Mouse (Mus musculus) heart, embryonic 12.5 days (tissue): ENCODE measurements around the gene Shmt1. TPM values are rescaled to one million over a fixed set of nuclear protein-coding genes. Genes with fewer than 3 reads are reported as not detected.

Source experiments
- ATAC-seq: fragments of 200-750 bp; cut with Nextera tagmentation; 2 replicates; pipeline ENCODE4 v1.8.0; 2017; ENCODE audit warnings: moderate TSS enrichment, moderate library complexity; ENCODE audit not compliant: insufficient number of reproducible peaks, low FRiP score
- H3K27ac ChIP-seq: fragments of 300-500 bp; sonication (generic); 2 replicates; pipeline ENCODE4 v1.5.1; 2016; ENCODE audit warnings: mild to moderate bottlenecking, moderate library complexity; ENCODE audit not compliant: poor library complexity, severe bottlenecking
- H3K27me3 ChIP-seq: fragments of 300-500 bp; sonication (generic); replicated peaks from 2 replicates; pipeline ENCODE4 v1.6.1; 2016; ENCODE audit warnings: mild to moderate bottlenecking, moderate library complexity
- H3K36me3 ChIP-seq: fragments of 300-500 bp; sonication (generic); 2 replicates; pipeline ENCODE4 v1.6.1; 2016; ENCODE audit warnings: mild to moderate bottlenecking, moderate library complexity
- H3K4me1 ChIP-seq: fragments of 300-500 bp; sonication (generic); replicated peaks from 2 replicates; pipeline ENCODE4 v1.6.1; 2016; ENCODE audit warnings: mild to moderate bottlenecking
- H3K4me2 ChIP-seq: fragments of 300-500 bp; sonication (generic); 2 replicates; pipeline ENCODE4 v1.6.1; 2016; ENCODE audit warnings: mild to moderate bottlenecking, moderate library complexity
- H3K4me3 ChIP-seq: fragments of 300-500 bp; sonication (generic); 2 replicates; pipeline ENCODE4 v1.5.1; 2016; ENCODE audit warnings: mild to moderate bottlenecking
- H3K9ac ChIP-seq: fragments of 300-500 bp; sonication (generic); 2 replicates; pipeline ENCODE4 v1.6.1; 2016; ENCODE audit warnings: mild to moderate bottlenecking, moderate library complexity
- H3K9me3 ChIP-seq: fragments of 300-500 bp; sonication (generic); replicated peaks from 2 replicates; pipeline ENCODE4 v1.6.1; 2016; ENCODE audit warnings: mild to moderate bottlenecking, moderate library complexity
- WGBS: fragments of 180-500 bp; shearing (Covaris S2); methylation state at CpG from one replicate; pipeline ENCODE4 v1.1.7; 2016; 5-methylcytosine and 5-hydroxymethylcytosine counted together
- polyA plus RNA-seq: library from polyadenylated mRNA; unstranded; fragments of >200 nt; fragmentation: Nextera tagmentation; extraction: Ambion mirVana; gene quantifications from 2 replicates; pipeline ENCODE4 v1.2.1, GENCODE M21; 2016

Gene Shmt1
- polyA plus RNA-seq, 1 experiment from 2014 or later = 34.5 TPM

DNA sequence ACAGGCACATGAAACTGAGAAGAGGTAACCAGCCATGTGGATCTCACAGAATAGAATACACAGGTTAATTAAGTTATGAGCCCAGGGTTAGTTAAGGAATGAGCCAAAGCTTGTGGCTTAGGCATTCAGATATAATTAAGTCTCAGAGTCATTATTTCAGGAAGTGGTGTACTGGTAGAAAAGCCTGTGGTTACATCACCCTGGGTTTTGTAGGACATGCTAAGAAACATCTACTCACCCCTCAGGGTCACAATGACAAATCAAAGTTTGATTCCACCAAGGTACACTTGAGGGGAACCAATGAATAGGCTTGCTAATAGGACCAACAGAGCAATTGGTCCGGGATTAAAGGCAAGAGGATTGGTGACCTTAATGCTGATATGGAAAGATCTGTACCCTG lies 15.2 kb upstream of the Shmt1 start:
- no peaks in the 10 kb centered on the region for H3K36me3 ChIP-seq
- ATAC-seq = no peak
- no peak overlapping the region for H3K4me3 ChIP-seq
- no peak overlapping the region for H3K4me2 ChIP-seq
- no peak overlapping the region for H3K27ac ChIP-seq
- no peaks in the 10 kb centered on the region for H3K9me3 ChIP-seq
- H3K4me1 ChIP-seq = peaks cover 5% of the 10 kb centered on the region
- H3K9ac ChIP-seq = no peak overlapping the region
- no peaks in the 10 kb centered on the region for H3K27me3 ChIP-seq
- 64% methylated on average over 1 of the region's 1 CpGs for WGBS

DNA sequence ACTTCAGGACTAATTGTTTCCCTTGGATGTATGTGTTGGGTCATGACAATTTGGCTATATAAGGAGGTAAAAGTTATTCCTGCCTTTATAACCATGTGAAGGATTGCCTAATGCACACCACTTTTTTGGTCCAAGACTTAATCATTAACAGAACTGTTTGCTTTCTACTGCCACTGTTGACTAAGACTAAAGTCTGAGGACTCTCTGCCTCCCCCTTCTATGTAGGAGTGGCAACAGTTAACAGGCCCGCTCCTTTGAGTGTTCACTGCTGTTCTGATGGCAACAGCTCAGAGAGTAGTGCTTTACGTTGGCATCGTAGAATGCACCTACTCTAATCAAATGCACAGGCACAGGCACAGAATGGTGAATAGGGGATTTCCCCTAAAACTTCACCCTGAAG lies 13.7 kb upstream of the Shmt1 start:
- H3K27me3 ChIP-seq = no peaks in the 10 kb centered on the region
- 75% methylated on average over 3 of the region's 3 CpGs for WGBS
- no peaks in the 10 kb centered on the region for H3K36me3 ChIP-seq
- H3K4me2 ChIP-seq = no peak overlapping the region
- no peaks in the 10 kb centered on the region for H3K4me1 ChIP-seq
- H3K27ac ChIP-seq = no peak overlapping the region
- H3K9ac ChIP-seq = no peak overlapping the region
- no peak for ATAC-seq
- H3K4me3 ChIP-seq = no peak overlapping the region
- H3K9me3 ChIP-seq = no peaks in the 10 kb centered on the region

DNA sequence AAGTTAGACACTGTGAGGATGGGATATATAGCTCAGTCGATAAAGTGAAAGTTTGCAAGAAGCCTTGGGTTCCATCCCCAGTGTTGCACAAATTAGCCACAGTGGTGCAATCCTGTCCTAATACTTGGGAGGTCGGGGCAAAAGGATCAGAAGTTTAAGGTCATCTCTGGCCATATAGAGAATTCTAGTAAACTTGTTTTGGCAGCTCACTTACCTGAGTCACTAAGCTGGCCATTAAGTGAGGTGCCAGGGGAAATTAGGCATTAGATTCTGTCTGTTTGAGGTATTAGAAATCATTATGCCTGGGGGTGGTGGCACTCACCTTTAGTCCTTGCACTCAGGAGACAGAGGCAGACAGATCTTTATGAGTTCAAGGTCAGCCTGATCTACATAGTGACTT lies 12.3 kb upstream of the Shmt1 start:
- 68% methylated on average over 2 of the region's 2 CpGs for WGBS
- Histone ChIP-seq H3K9me3 (no peaks in the 10 kb centered on the region), H3K9ac (no peak overlapping the region), H3K27me3 (no peaks in the 10 kb centered on the region), H3K4me2 (no peak overlapping the region), H3K27ac (no peak overlapping the region), H3K4me3 (no peak overlapping the region), H3K36me3 (no peaks in the 10 kb centered on the region), H3K4me1 (no peaks in the 10 kb centered on the region)
- ATAC-seq = no peak

DNA sequence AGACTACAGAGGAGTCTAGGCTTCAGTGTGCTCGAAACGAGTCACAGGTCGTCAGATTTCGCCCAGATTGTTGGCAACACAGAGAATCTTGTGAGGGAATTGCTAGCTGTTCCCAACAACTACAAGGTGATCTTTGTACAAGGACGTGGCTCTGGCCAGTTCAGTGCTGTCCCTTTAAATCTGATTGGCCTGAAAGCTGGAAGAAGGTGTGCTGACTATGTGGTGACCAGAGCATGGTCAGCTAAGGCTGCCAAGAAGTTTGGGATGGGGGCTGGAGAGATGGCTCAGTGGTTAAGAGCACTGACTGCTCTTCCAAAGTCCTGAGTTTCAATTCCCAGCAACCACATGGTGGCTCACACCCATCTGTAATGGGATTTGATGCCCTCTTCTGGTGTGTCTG lies 4.9 kb upstream of the Shmt1 start:
- Histone ChIP-seq H3K4me2 (no peak overlapping the region), H3K9me3 (no peaks in the 10 kb centered on the region), H3K9ac (no peak overlapping the region), H3K27ac (no peak overlapping the region), H3K27me3 (no peaks in the 10 kb centered on the region; the same call in 1 of the 2 replicates), H3K36me3 (no peaks in the 10 kb centered on the region), H3K4me1 (no peaks in the 10 kb centered on the region), H3K4me3 (no peak overlapping the region)
- ATAC-seq = no peak
- 59% methylated on average over 5 of the region's 5 CpGs for WGBS

DNA sequence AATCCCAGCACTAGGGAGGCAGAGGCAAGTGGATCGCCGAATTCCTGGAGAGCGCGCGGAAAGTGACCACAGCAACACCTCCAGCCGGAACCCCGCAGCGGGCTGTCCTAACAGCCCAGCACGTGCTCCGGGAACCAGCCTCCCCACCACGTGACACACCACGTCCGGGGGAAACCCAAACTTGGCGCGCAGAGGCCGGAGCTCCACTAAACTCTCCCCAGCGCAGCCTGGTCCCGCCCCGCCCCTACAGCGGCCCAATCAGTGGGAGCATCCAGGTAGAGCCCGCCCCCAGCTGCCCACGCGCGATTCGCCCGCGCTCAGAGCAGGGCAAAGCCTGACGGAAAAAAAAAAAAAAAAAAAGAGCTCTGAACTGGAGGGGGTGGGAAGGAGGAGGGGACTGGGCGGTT lies 461 bp downstream of the Shmt1 start:
- Histone ChIP-seq H3K27me3 (no peaks in the 10 kb centered on the region), H3K27ac (no peak overlapping the region), H3K4me3 (peak overlapping the region; percentile 49), H3K9ac (peak overlapping the region; percentile 47), H3K36me3 (no peaks in the 10 kb centered on the region), H3K4me2 (peak overlapping the region; percentile 74), H3K9me3 (no peaks in the 10 kb centered on the region), H3K4me1 (peaks cover 29% of the 10 kb centered on the region)
- WGBS = under 1% methylated on average over 29 of the region's 29 CpGs
- ATAC-seq = peak; percentile 99

DNA sequence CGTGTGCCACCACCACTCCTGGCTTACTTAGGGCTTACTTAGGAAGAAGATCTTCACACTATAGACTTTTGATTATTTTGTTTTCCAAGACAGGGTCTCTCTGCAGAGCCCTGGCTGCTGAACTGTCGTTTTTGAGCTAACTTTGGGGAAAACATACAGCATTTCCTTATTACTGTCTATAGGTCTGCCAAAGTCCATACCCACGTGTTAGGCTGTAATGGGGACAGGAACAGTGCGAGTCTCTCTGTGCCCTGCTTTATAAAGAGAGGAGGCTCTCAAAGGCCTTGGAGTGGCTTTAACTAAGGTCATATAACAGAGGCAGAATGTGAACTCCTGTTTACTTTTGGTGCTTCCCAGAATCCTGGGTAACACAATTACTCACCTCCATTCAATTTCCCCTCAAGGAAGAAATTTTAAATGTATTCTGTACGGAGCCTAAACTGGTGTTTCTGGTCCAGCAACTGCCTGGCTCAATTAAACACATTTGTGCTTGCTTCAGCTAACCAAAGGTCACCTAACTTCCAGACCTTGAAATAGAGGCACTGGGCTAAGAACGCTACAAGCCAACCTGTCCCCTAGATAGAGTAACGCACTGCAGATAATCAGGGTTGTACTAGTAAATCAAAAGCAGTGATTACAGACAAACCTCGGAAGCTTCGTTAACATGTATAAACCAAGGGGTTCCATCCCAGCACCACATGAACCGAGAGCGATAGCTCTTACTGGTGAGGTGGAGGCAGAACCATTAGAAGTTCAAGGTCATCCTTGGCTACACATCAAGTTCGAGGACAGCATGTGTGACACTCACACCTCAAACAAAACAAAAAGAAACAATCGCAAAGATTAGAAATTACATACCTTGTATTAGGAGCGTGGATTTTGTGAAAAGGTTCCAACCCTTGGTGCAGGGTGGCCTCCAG lies 1.2 kb downstream of the Shmt1 start:
- no peaks in the 10 kb centered on the region for H3K9me3 ChIP-seq
- no peaks in the 10 kb centered on the region for H3K27me3 ChIP-seq
- peak overlapping the region; percentile 74 for H3K4me2 ChIP-seq
- no peaks in the 10 kb centered on the region for H3K36me3 ChIP-seq
- no peak overlapping the region for H3K27ac ChIP-seq
- H3K9ac ChIP-seq = peak overlapping the region; percentile 47
- 18% methylated on average over 14 of the region's 14 CpGs for WGBS
- peak overlapping the region; percentile 49 for H3K4me3 ChIP-seq
- H3K4me1 ChIP-seq = peaks cover 29% of the 10 kb centered on the region
- ATAC-seq = no peak

DNA sequence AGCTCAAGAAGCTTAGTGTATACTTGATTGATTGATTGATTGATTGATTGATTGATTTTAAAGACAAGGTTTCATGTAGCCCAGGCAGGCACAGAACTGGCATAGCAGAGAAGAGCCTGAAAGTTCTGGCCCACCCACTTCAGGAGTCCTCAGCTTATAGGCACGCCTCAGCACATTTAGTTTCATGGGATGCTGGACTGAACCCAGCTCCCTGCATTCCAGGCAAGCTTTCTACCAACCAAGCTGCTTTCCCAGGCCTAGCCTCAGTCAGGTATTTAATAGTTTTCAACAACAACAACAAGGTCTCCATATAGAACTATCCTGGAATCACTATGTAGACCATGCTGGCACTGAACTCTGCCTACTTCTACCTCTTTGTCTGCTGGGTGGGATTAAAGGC lies 2.0 kb downstream of the Shmt1 start:
- Histone ChIP-seq H3K4me3 (peak overlapping the region; percentile 49), H3K9ac (peak overlapping the region; percentile 47; the same call in 1 of the 2 replicates), H3K27ac (no peak overlapping the region), H3K9me3 (no peaks in the 10 kb centered on the region), H3K27me3 (no peaks in the 10 kb centered on the region), H3K4me1 (peaks cover 29% of the 10 kb centered on the region), H3K36me3 (no peaks in the 10 kb centered on the region), H3K4me2 (peak overlapping the region; percentile 74)
- no peak for ATAC-seq
- 68% methylated on average over 1 of the region's 1 CpGs for WGBS

DNA sequence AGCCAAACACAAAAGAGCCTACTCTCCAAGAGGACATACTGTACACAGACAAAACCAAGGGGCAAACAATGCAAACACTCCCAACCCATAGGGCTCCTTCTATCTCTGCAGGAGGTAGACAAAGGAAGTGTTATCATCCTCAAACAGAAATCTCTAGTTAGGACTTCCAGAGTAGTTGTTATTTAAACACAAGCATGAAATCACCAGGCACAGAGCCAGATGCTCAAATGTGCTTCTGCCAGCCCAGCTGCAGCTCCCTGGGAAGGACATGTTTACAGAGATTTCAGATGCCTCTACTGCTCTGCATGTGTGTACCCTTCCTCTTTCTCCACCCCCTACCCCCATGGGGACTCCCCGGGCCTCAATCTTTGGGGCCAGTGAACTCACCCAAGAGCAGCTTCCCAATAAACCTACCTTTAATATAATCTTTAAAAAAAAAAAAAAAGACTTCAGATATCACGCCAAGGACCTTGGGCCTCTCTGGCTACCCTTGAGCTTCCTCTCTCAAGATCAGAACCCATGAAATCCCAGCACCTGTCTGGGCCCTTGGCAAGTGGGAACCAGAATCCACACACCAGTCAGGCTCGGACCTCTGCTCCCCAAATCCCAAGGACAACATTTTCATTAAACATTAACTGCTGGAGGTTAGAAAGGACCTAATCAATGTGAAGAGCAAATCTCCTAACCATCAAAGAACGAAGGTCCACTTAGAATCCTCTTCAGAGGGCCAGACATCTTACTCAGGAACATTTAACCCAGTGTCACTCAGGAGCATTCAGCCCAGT lies 3.0 kb downstream of the Shmt1 start:
- Histone ChIP-seq H3K27me3 (no peaks in the 10 kb centered on the region), H3K4me3 (no peak overlapping the region), H3K27ac (no peak overlapping the region), H3K4me1 (peaks cover 29% of the 10 kb centered on the region), H3K36me3 (peaks cover 8% of the 10 kb centered on the region), H3K9ac (no peak overlapping the region), H3K4me2 (no peak overlapping the region), H3K9me3 (no peaks in the 10 kb centered on the region)
- no peak for ATAC-seq
- 73% methylated on average over 4 of the region's 4 CpGs for WGBS

DNA sequence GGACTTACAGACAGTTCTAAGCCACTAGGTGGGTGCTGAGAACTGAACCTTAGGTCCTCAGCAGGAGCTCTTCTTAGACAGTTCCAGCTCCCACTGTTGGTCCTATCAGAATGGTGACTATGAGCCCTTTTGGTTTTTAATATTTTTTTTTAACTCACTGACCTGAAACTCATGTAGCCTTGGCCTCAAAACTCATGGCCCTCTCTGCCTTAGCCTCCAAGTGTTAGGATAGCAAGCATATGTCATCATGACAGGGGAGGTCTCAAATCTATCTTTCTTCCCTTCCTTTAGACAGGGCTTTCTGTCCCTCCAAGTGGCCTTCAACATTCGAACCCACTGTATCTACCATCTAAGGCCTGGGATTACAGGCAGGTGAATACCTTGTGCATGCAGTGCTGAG lies 10.6 kb downstream of the Shmt1 start:
- H3K4me2 ChIP-seq = no peak overlapping the region
- H3K9ac ChIP-seq = no peak overlapping the region
- ATAC-seq = no peak
- peaks cover 56% of the 10 kb centered on the region for H3K36me3 ChIP-seq
- H3K27me3 ChIP-seq = no peaks in the 10 kb centered on the region
- H3K9me3 ChIP-seq = no peaks in the 10 kb centered on the region
- H3K4me1 ChIP-seq = peaks cover 5% of the 10 kb centered on the region; the same call in 1 of the 2 replicates
- no peak overlapping the region for H3K4me3 ChIP-seq
- WGBS = 78% methylated on average over 1 of the region's 1 CpGs
- H3K27ac ChIP-seq = no peak overlapping the region

DNA sequence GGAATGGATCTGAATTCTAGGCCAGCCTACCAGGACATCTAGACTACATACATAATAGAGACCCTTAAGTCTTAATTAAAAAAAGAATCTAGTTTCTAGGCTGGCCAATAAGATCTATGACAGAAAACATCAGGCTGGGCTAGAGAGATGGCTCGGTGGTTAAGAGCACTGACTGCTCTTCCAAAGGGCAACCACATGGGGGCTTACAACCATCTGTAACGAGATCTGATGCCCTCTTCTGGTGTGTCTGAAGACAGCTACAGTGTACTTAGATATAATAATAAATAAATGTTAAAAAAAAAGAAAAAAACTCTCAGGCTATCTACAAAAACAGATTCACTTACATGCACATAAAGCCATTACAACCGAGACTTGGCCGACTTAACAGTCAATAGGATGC lies 11.5 kb downstream of the Shmt1 start:
- no peaks in the 10 kb centered on the region for H3K9me3 ChIP-seq
- H3K36me3 ChIP-seq = peaks cover 60% of the 10 kb centered on the region
- H3K27ac ChIP-seq = no peak overlapping the region
- no peak overlapping the region for H3K9ac ChIP-seq
- H3K4me3 ChIP-seq = no peak overlapping the region
- H3K4me1 ChIP-seq = peaks cover 8% of the 10 kb centered on the region; the same call in 1 of the 2 replicates
- H3K4me2 ChIP-seq = no peak overlapping the region
- no peak for ATAC-seq
- WGBS = 86% methylated on average over 4 of the region's 4 CpGs
- H3K27me3 ChIP-seq = no peaks in the 10 kb centered on the region

DNA sequence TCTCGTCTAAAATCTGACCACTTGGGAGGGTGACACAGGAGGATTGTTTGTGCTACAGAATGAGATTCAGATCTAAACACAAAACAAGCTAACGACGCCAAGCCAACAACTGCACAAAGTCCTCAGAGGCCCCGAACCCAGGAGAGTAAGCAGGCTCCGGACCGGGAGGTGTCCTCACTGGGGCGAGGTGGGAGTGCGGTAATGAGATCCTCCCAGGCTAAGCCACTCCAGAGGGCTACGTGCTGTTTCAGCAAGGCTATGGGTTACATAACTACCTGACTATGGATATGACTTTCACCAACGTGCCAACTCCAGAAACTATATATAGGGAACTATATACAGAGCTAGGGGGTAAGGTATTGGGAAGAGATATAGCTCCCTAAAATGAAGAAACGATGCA lies 15.2 kb downstream of the Shmt1 start:
- Histone ChIP-seq H3K36me3 (peaks cover 72% of the 10 kb centered on the region), H3K4me1 (peaks cover 8% of the 10 kb centered on the region; the same call in 1 of the 2 replicates), H3K4me3 (no peak overlapping the region), H3K27ac (peak overlapping the region; percentile 23; the same call in 1 of the 2 replicates), H3K27me3 (no peaks in the 10 kb centered on the region), H3K9me3 (no peaks in the 10 kb centered on the region), H3K9ac (no peak overlapping the region), H3K4me2 (no peak overlapping the region)
- ATAC-seq = no peak
- 87% methylated on average over 11 of the region's 11 CpGs for WGBS
